Mouse (Mus musculus): ENCODE results near the gene Rps26.

- TF ChIP-seq CTCF (IDR thresholded peaks at IDR 0.05; ENCODE audit: control insufficient read depth, insufficient read depth, low read length), result no peak
- no peak for TF ChIP-seq POLR2A (IDR thresholded peaks at IDR 0.05; ENCODE audit: borderline replicate concordance, control insufficient read depth, low read depth, low read length)
These were observed 13.4 kb downstream of the Rps26 start for GRCm38 (mm10) chr10:128613154-128613440.
